In genomic region chr16:7396101-7396500, GRCm38 (mm10) we compare ENCODE assay signal across 22 mouse cellular contexts.
DNase-seq lines count a peak whose midpoint lies in the region; ATAC-seq and TF ChIP-seq lines count a peak whose summit lies in the region.
"Had no signal": no experiment of that assay in that cellular context is flagged by ENCODE, and none has a peak within 500 bp of the region (broad histone marks: within the 10 kb centered on the region; RNA-seq: fewer than 3 reads in every experiment).

No protein-coding gene starts in this region.

- H3K9ac ChIP-seq in lung, postnatal 0 days (replicated peaks; ENCODE audit: low read depth): no peak overlapping the region
- H3K9ac ChIP-seq: embryonic facial prominence, embryonic 15.5 days; forebrain, embryonic 12.5 days; heart, embryonic 15.5 days; hindbrain, embryonic 13.5 days had no signal

- no peak for ATAC-seq in lung, postnatal 0 days
- ATAC-seq: forebrain, embryonic 16.5 days; hindbrain, postnatal 0 days had no signal

- H3K27me3 ChIP-seq in lung, postnatal 0 days (replicated peaks; ENCODE audit: insufficient read depth, low read length): no peaks in the 10 kb centered on the region
- no peaks in the 10 kb centered on the region for H3K27me3 ChIP-seq in thymus, adult 2 months (ENCODE audit: control insufficient read depth, insufficient read depth, low read length)
- H3K27me3 ChIP-seq: embryonic facial prominence, embryonic 15.5 days; forebrain, embryonic 12.5 days; heart, embryonic 15.5 days; hindbrain, embryonic 13.5 days had no signal

- no peaks in the 10 kb centered on the region for H3K36me3 ChIP-seq in lung, postnatal 0 days (ENCODE audit: insufficient read depth, low read length)
- no peaks in the 10 kb centered on the region for H3K36me3 ChIP-seq in thymus, adult 2 months (ENCODE audit: control insufficient read depth, insufficient read depth, low read length)
- H3K36me3 ChIP-seq: embryonic facial prominence, embryonic 15.5 days; forebrain, embryonic 12.5 days; heart, embryonic 10.5 days; heart, embryonic 15.5 days; hindbrain, embryonic 13.5 days had no signal

- TF ChIP-seq POLR2A in embryonic fibroblast, embryonic 13.5 days (IDR thresholded peaks at IDR 0.05; ENCODE audit: low read depth, low read length): no peak
- TF ChIP-seq POLR2A in thymus, adult 2 months (IDR thresholded peaks at IDR 0.05; ENCODE audit: control insufficient read depth, extremely low read depth, insufficient read depth, low read length, poor library complexity): no peak

- H3K4me3 ChIP-seq in lung, postnatal 0 days (ENCODE audit: low read depth, low read length): no peak overlapping the region
- no peak overlapping the region for H3K4me3 ChIP-seq in embryonic fibroblast, embryonic 13.5 days (ENCODE audit: insufficient read depth, low read length)
- H3K4me3 ChIP-seq in thymus, adult 2 months (ENCODE audit: control insufficient read depth, insufficient read depth, low read length): no peak overlapping the region
- H3K4me3 ChIP-seq: embryonic facial prominence, embryonic 15.5 days; forebrain, embryonic 12.5 days; gastrocnemius, adult 2 months; heart, embryonic 10.5 days; heart, embryonic 15.5 days; hindbrain, embryonic 13.5 days had no signal

- no peak overlapping the region for H3K27ac ChIP-seq in lung, postnatal 0 days (ENCODE audit: low read length)
- peak overlapping the region; percentile 65; the same call in 1 of the 2 replicates for H3K27ac ChIP-seq in embryonic fibroblast, embryonic 13.5 days (ENCODE audit: insufficient read depth, low read length)
- no peak overlapping the region for H3K27ac ChIP-seq in thymus, adult 2 months (ENCODE audit: control insufficient read depth, insufficient read depth, low read length)
- H3K27ac ChIP-seq: embryonic facial prominence, embryonic 15.5 days; forebrain, embryonic 12.5 days; gastrocnemius, adult 2 months; heart, embryonic 10.5 days; heart, embryonic 15.5 days; hindbrain, embryonic 13.5 days; hindbrain, postnatal 0 days had no signal

- H3K4me1 ChIP-seq in lung, postnatal 0 days (ENCODE audit: insufficient read depth, low read depth, low read length): no peaks in the 10 kb centered on the region
- H3K4me1 ChIP-seq in embryonic fibroblast, embryonic 13.5 days (ENCODE audit: control insufficient read depth, insufficient read depth, low read length): peaks cover 3% of the 10 kb centered on the region
- H3K4me1 ChIP-seq in thymus, adult 2 months (replicated peaks; ENCODE audit: control insufficient read depth, insufficient read depth, low read length): no peaks in the 10 kb centered on the region
- H3K4me1 ChIP-seq: embryonic facial prominence, embryonic 15.5 days; heart, embryonic 10.5 days; heart, embryonic 15.5 days; hindbrain, embryonic 13.5 days had no signal

- peak; percentile 3 for DNase-seq in lung, postnatal 36 days
- DNase-seq in lung, postnatal 0 days (ENCODE audit: low spot score): no peak
- peak; percentile 51 for DNase-seq in NIH3T3 (ENCODE audit: low read depth)
- no peak for DNase-seq in cerebellum, adult 9-10 months
- DNase-seq in thymus, adult 2 months: no peak
- DNase-seq: adrenal gland, postnatal 10 days; cerebellum, adult 18-20 months; cerebellum, postnatal 10 days; embryo, embryonic 11 days; gastrocnemius, adult 2 months; gastrocnemius, postnatal 36 days; heart, adult 11 months; heart, postnatal 14 days; kidney, adult 11 months had no signal

- no peak for TF ChIP-seq EP300 in lung, postnatal 0 days (IDR thresholded peaks at IDR 0.05)

- TF ChIP-seq CTCF in lung, postnatal 0 days (IDR thresholded peaks at IDR 0.05): no peak
- no peak for TF ChIP-seq CTCF in embryonic fibroblast, embryonic 13.5 days (IDR thresholded peaks at IDR 0.05; ENCODE audit: borderline replicate concordance, insufficient read depth, low read length)
- TF ChIP-seq CTCF in thymus, adult 2 months (IDR thresholded peaks at IDR 0.05; ENCODE audit: borderline replicate concordance, control insufficient read depth, extremely low read depth, insufficient read depth, low read length, poor library complexity): no peak

- no peak overlapping the region for H3K4me2 ChIP-seq in lung, postnatal 0 days (replicated peaks; ENCODE audit: low read depth, low read length)
- H3K4me2 ChIP-seq: embryonic facial prominence, embryonic 15.5 days; forebrain, embryonic 12.5 days; heart, embryonic 15.5 days; hindbrain, embryonic 13.5 days had no signal

- no peaks in the 10 kb centered on the region for H3K9me3 ChIP-seq in lung, postnatal 0 days (ENCODE audit: low read length)
- H3K9me3 ChIP-seq: embryonic facial prominence, embryonic 15.5 days; forebrain, embryonic 12.5 days; heart, embryonic 10.5 days; heart, embryonic 15.5 days; hindbrain, embryonic 13.5 days had no signal

Comparison
In these comparisons a context has a peak if more than half of its experiments do, and no peak if none do; other contexts are left out.
1. DNase-seq: peak in lung, postnatal 36 days (single experiment) and NIH3T3 (single experiment); none in lung, postnatal 0 days (single experiment), cerebellum, adult 9-10 months (single experiment) and thymus, adult 2 months (single experiment).